Mouse (Mus musculus) adrenal gland, postnatal 36 days (tissue): ENCODE results near the gene Exoc3l. TPM values are rescaled to one million over a fixed set of nuclear protein-coding genes. Genes with fewer than 3 reads are reported as not detected.

Source experiments
- DNase-seq, 2 experiments: peaks; one replicate each; pipeline ENCODE4 v3.0.0; 2021; ENCODE audit warnings: mixed read lengths in 1 of 2
- total RNA-seq, 2 experiments: library from RNA; stranded (reverse); gene quantifications; 2 replicates each; pipeline ENCODE4 v1.2.3; 2021

Gene Exoc3l
- total RNA-seq, 2 experiments from 2014 or later = 19.8 to 22.0 TPM

DNA sequence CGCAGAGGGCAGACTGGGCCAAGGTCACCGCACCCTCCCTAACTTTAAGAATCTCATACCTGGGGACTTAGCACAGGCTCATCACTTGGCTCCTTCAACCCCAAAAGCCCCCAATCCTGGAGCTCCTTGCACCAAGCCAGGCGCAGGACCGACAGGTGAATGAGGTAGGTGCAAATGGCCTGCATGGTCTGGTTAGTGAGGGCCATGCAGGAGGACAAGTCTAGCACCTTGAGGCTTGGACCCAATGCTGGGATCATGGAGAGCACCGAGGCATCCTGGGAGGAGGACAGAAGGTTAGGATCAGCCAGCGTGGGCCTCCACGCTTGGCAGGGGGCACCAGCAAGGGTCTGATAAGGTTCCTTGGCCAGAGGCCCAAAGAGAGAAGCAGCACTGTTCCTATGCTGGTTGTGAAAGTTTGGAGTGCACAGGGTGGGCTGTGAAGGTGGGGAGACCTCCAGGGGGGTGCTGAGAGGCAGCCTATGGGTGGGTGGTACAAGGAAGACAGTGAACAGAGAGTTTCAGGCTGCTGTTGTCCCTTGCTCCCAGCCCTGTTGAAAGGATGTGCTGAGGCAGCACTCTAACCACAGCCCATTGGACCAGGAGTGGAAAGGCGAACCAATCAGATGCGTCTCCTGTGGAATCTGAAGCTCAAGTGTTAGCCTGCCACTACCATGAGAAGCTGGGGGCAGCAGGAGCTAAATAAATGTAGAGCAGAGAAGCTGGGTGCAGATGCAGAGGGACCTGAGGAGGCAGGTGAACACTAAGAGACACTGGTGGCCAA is 17.9 kb upstream of the Exoc3l start:
- DNase-seq = no peak

DNA sequence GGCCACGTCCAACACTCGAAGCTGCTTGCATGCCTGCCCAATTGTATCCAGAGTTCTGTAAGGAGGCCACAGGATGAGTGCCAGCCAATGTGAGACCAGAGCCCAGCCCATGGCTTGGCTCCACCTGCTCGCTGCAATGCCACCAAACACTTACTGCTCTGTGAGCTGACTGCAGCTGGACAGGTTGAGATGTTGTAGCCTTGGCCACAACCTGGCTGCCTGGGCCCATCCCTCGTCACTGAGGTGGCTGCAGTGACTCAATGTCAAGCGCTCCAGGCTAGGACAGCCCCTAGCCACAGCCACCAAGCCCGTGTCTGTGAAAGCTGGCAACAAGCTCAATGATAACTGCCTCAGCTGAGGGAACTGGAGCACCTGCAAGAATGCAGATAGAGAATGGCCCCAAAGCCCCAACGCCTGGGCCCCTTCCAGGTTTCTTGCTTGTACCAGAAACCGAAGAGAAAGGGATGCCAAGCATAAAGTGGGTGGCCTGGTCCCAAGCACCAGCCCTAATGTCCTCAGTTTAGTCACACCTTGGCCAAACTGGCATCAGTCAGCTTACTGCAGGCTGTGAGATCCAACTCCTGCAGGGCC is 17.1 kb upstream of the Exoc3l start:
- no peak for DNase-seq

DNA sequence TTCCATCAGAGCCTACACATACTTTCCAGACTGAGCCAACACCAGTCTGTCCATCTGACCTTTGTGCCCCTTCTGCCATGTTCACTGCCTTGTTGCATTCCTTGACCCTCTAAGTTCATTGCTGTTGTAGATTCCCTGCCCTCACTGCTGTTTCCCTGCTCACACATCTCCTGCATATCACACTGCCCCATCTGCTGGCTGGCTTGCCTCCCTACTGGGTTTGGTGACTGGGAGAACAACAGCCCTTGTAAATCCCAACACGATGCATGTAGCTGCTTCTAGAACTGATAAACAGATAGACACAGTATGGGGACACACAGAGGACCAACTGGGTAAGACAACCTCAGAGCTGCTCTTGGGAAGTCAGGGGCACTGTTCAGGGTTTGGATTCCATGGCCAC is 15.8 kb upstream of the Exoc3l start:
- DNase-seq = no peak

DNA sequence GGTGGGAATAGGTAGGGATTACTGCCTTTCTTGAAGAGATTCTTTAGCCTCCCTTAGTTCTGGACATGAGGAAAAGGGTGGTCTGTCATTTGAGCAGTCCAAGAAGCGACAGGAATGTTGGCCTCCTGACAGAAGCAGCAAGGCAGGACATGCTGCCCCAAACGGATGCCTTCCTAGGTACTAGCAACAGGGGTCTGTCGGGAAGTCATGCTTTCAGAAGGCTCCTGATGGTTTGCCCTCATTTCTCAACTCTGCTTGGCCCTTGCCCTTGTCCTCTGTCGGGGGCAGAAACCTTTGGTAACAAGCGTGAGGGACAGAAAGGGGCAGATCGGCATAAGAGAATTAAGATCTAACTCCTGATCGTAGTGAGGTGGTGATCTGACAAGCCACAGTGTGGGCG is 14.2 kb upstream of the Exoc3l start:
- DNase-seq = no peak

DNA sequence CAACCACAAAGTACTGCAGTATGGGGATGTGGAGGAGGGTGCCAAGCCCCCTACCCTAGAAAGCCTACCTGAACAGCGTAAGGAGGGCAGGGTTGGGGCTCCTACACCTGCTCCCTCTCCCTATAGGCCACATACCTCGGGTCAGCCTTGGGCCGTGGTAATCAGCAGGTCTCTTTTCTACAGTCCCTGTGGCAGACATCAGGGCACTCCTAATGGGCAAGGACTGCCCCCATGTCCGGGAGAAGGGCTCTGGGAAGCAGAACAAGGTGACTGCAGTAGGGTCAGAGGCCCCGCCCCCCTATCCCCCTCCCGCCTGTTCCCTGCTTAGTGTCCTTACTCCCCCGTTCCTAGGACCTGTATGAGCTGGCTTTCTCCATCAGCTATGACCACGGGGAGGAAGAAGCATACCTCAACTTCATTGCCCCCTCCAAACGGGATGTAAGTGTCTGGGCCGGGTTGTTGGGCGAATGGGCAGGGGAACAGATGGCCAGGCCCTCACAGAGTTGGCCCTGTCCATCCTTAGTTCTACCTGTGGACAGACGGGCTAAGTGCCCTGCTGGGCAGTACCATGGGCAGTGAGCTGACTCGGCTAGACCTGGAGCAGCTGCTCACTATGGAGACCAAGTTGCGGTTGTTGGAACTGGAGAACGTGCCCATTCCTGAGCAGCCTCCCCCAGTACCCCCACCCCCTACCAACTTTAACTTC is 13.4 kb upstream of the Exoc3l start:
- DNase-seq = no peak

DNA sequence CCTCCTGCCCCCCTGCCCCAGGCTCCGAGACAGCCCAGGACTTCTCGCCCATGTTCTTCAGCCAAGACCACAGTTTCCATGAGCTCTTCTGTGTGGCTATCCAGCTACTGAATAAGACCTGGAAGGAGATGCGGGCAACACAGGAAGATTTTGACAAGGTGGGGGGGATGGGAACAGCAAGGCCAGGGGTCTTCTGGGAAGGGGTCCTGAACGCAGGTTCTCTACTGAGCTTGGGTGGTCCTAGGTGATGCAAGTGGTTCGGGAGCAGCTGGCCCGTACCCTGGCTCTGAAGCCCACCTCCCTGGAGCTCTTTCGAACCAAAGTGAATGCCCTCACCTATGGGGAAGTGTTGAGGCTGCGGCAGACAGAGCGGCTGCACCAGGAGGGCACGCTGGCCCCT is 12.5 kb upstream of the Exoc3l start:
- DNase-seq = no peak

DNA sequence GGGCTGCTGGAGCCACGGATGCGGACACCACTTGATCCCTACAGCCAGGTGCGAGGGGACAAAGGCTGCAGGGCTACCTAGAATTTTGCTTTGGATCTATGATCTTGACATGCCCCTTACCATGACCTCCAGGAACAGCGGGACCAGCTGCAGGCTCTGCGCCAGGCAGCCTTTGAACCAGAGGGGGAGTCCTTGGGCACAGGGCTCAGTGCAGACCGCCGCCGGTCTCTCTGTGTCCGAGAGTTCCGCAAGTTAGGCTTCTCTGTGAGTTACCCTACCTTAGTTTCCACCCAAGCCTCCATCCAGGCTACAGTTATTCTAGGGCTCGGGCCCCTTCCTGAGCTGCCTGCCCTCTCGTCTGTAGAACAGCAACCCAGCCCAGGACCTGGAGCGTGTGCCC is 11.8 kb upstream of the Exoc3l start:
- DNase-seq = no peak

DNA sequence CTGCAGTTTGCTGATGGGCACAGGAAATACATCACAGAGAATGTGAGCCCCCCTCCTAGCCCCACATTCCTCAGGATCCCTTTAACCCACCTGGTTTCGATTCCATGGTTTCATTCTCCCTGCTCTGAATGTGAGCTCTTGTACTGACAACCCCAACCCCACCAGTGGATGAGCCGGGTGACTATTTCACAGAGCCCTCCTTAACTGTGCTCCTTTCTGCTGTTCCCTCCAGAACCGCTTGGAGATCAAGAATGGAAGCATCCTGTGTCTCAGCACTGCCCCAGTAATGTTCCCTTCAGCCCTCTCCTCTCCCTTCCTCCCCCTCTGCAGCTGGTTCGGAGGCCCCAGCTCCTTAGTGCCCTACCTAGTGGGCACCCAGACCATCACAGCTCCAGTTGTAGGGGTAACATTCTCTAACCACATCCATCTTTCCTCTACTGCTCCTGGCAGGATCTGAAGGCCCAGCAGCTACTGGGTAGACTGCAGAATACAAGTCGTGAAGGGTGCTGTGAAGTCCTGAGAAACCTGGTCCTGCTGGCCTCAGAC is 10.3 kb upstream of the Exoc3l start:
- no peak for DNase-seq

GRCm38 (mm10) chr8:105305211-105306145 is 9.6 kb upstream of the Exoc3l start, which contains the start of gene Elmo3:
Gene Elmo3, plus strand, starts transcription at chr8:105305601.
- peak; percentile 69 to 81 for DNase-seq

- DNase-seq = no peak
These were observed 8.7 kb upstream of the Exoc3l start for GRCm38 (mm10) chr8:105304325-105305210.

- DNase-seq = no peak
These were observed 8.0 kb upstream of the Exoc3l start for GRCm38 (mm10) chr8:105303874-105304273.

GRCm38 (mm10) chr8:105303396-105303795 is 7.5 kb upstream of the Exoc3l start:
- no peak for DNase-seq

GRCm38 (mm10) chr8:105299962-105300361 is 4.1 kb upstream of the Exoc3l start:
- no peak for DNase-seq

DNA sequence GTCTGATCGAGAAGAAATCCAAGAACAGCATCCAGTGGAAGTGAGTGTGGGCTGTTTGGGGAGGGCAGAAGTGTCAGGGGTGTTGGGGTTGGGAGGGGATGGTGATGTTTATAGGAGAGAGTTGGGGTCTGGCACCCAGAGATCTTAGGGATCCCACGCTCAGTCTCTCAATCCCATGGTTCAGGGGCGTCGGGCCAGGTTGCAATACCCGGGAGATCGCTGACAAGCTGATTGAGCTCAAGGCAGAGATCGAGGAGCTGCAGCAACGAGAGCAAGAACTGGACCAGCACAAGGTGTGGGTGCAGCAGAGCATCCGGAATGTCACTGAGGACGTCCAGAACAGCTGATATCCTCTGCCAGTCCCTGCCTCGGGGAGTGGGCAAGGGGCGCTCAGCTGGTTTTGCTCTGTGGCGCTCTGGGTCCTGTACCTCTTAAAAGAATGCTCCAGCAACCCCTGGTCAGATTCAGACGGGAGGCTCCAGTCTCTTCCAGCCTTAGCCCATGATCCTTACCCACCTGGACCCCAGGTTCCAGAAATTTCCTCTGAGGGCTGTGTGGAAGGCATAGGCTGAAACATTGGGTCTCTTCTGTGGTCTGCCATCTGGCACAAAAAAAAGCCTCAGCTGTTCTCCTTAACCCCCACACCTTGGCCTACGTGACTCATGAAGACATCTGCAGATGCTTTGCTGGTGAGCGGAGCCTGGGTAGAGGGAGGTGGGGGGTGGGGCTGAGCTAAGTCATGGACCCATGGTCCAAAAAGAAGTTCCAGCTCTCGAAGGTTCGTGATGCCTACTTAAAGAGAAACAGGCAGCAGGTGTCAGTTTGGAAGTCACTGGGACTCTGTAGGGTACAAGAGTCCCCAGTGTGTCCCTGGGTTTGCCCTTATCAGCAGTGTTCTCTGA is 2.7 kb upstream of the Exoc3l start:
- DNase-seq = no peak

- peak; percentile 96 to 97 for DNase-seq
These were observed 1.8 kb upstream of the Exoc3l start, which contains the start of gene E2f4 for GRCm38 (mm10) chr8:105297511-105298192. Gene E2f4, plus strand, starts transcription at chr8:105297663.

DNA sequence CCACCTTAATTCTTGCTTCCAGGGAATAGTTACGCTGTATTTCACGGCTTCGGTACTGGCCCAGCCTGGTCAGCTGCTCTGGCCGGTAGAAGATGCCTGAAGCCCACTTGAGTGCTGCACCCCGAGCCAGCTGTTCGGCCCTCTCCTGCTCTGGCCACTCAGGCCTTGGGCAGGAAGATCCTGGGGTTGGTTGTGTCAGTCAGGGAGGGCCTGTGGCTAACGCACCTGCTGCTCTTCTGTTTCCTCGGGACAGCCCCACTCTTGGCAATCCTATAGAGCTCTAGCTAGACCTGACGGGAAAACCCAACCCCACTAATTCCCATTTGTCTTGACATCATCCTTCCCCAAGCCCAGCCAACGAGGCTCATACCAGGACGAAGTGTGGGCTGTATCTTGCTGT is 645 bp downstream of the Exoc3l start:
- DNase-seq = no peak

DNA sequence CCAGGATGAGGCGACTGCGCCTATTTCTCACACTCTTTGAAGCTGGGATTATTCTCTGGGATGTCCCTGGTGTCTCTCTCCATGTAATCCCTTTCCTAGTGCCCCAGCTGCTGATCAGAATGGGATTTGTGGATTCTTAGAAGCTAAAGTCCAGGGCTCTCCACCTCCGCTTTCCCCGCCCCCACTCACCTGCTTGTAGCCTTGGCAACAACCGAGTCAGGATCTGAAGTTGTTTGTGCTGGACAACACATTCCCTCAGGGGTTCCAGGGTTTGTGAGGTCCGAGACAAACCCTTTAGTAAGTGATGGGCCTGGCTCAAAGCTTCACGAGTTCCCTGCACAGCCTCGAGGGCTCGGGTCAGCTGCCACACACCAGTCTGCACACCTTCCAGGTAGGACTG is 1.1 kb downstream of the Exoc3l start:
- no peak for DNase-seq

DNA sequence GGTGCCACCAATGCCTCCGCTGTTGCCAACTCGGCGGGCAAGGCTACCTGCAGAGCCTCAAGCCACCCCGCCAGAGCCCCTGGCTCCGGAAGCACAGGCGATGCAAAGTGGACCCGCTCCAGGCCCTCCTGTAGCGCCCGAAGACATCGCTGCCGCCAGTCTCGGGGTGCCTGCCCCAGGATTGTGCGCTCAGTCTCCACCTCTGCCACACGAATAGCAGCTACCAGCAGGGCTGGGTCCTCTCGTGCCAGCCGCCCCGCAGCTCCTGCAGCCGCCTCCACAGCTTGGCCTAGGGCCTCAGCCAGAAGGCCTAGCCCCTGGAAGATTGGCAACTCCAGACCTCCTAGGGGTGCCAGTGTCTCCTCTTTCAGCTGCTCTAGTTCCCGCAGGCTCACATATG is 2.5 kb downstream of the Exoc3l start:
- no peak for DNase-seq

DNA sequence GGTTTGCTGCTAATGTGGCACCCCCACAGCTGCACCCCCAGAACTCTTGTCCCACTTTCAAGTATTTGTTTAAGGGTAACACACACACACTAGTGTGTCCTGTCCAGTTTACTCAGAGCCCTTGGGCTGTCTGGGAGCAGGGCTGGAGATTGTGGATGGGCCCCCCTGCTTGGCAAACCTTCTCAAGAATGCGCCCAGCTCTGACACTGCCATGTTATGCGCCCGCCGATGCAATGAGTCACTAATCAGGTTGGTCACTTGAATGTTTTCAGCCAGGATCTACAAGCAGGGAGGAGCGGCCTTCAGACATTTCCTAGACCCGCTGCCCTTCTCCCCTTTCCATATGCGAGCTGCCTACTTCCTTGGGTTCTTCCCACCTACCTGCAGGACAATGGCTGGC is 3.4 kb downstream of the Exoc3l start:
- no peak for DNase-seq
